Mouse (Mus musculus) MEL (cell line): ENCODE measurements around the gene Map1b.

Experiments used
- CTCF ChIP-seq, 3 experiments: IDR thresholded peaks in 2 of 3; conservative IDR thresholded peaks in 1 of 3; 2 replicates each; pipeline ENCODE4 v1.5.1; 2011 to 2012; ENCODE audit warnings: low read length in 3 of 3, low read depth in 2 of 3, mild to moderate bottlenecking in 2 of 3, improper control_type of control experiment in 1 of 3, inconsistent platforms in 1 of 3, mixed read lengths in 1 of 3, moderate library complexity in 1 of 3; ENCODE audit not compliant: control insufficient read depth in 1 of 3, insufficient read depth in 1 of 3, poor library complexity in 1 of 3, severe bottlenecking in 1 of 3
- EP300 ChIP-seq, 2 experiments: IDR thresholded peaks; 2 replicates each; pipeline ENCODE4 v1.6.1; 2011; ENCODE audit warnings: improper control_type of control experiment in 2 of 2, low read length in 2 of 2, low read depth in 1 of 2, mild to moderate bottlenecking in 1 of 2
- GATA1 ChIP-seq: IDR thresholded peaks from 2 replicates; pipeline ENCODE4 v1.6.1; 2011; ENCODE audit warnings: low read depth, low read length, improper control_type of control experiment
- HCFC1 ChIP-seq: IDR thresholded peaks from 2 replicates; pipeline ENCODE4 v1.6.1; 2012; ENCODE audit warnings: low read depth, mild to moderate bottlenecking, inconsistent platforms, low read length, improper control_type of control experiment, moderate library complexity
- MAFK ChIP-seq: IDR thresholded peaks from 2 replicates; pipeline ENCODE4 v1.6.1; 2011; ENCODE audit warnings: low read depth, mild to moderate bottlenecking, low read length, improper control_type of control experiment, borderline replicate concordance
- POLR2A ChIP-seq, 2 experiments: IDR thresholded peaks; 2 replicates each; pipeline ENCODE4 v1.6.1; 2011 to 2012; ENCODE audit warnings: low read length in 2 of 2, mild to moderate bottlenecking in 2 of 2, control low read depth in 1 of 2, improper control_type of control experiment in 1 of 2, low read depth in 1 of 2, moderate library complexity in 1 of 2; ENCODE audit not compliant: control insufficient read depth in 1 of 2, insufficient read depth in 1 of 2, poor library complexity in 1 of 2
- POLR2AphosphoS2 ChIP-seq: IDR thresholded peaks from 2 replicates; pipeline ENCODE4 v1.6.1; 2011; ENCODE audit warnings: low read length, improper control_type of control experiment
- SIN3A ChIP-seq: IDR thresholded peaks from 2 replicates; pipeline ENCODE4 v1.6.1; 2012; ENCODE audit warnings: low read length, improper control_type of control experiment, inconsistent platforms
- TAL1 ChIP-seq: IDR thresholded peaks from 2 replicates; pipeline ENCODE4 v1.6.1; 2012; ENCODE audit warnings: mild to moderate bottlenecking, inconsistent platforms, low read length, moderate library complexity, mixed read lengths
- ZC3H11A ChIP-seq: IDR thresholded peaks from 2 replicates; pipeline ENCODE4 v1.6.1; 2012; ENCODE audit warnings: low read depth, mild to moderate bottlenecking, inconsistent platforms, low read length, improper control_type of control experiment
- ZMIZ1 ChIP-seq: IDR thresholded peaks from 2 replicates; pipeline ENCODE4 v1.6.1; 2012; ENCODE audit warnings: low read depth, mild to moderate bottlenecking, inconsistent platforms, low read length, improper control_type of control experiment, moderate library complexity

DNA sequence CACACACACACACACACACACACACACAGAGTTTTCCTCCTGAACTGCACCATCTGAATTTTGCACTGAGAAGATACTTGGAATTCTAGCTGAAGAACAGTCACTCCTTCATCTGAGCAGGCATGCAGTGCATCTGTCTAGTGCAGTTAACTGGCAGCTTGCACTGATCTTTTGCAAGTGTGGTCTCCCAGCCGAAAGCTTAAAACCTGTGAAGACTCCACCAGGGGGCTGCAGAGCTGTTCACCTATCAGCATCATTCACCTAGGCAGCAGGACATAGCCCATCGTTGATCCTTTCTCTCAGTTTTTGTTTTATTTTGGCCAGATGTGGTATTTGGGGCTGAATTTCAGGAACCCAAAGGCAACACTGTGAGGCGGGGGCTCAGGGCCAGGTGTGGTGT lies 15.7 kb downstream of the Map1b start:
- TF ChIP-seq CTCF (IDR thresholded peaks at IDR 0.05 in 2 of 3, conservative IDR thresholded peaks at IDR 0.05 in 1 of 3; ENCODE audit: control insufficient read depth in 1 of 3, insufficient read depth in 1 of 3, low read depth in 2 of 3, low read length in 3 of 3, poor library complexity in 1 of 3, severe bottlenecking in 1 of 3): no peak
- no peak for TF ChIP-seq POLR2AphosphoS2
- TF ChIP-seq HCFC1: no peak
- TF ChIP-seq GATA1: no peak
- TF ChIP-seq EP300 (IDR thresholded peaks at IDR 0.05; ENCODE audit: low read depth in 1 of 2, low read length in 2 of 2): no peak
- TF ChIP-seq TAL1: no peak
- TF ChIP-seq SIN3A: no peak
- TF ChIP-seq ZMIZ1: no peak
- TF ChIP-seq MAFK: no peak
- TF ChIP-seq POLR2A (IDR thresholded peaks at IDR 0.05; ENCODE audit: control insufficient read depth in 1 of 2, insufficient read depth in 1 of 2, low read depth in 1 of 2, low read length in 2 of 2, poor library complexity in 1 of 2): no peak
- no peak for TF ChIP-seq ZC3H11A
